Mouse (Mus musculus) liver, embryonic 14.5 days (tissue): ENCODE data around the gene Syne3.
A peak's percentile ranks its signal among the peaks of the same experiment; 100 is the strongest.

Source experiments
- CTCF ChIP-seq: IDR thresholded peaks from 2 replicates; pipeline ENCODE4 v1.5.1; 2016; ENCODE audit warnings: antibody characterized with exemption, low read depth, control low read depth
- EP300 ChIP-seq: IDR thresholded peaks from 2 replicates; pipeline ENCODE4 v1.6.1; 2016; ENCODE audit warnings: antibody characterized with exemption, low read depth

GRCm38 (mm10) chr12:105032147-105032831, 22.7 kb upstream of the Syne3 start, which contains the start of gene Glrx5:
- TF ChIP-seq CTCF (peak; percentile 14; the same call in 1 of the 2 replicates), EP300 (no peak)
